Mouse (Mus musculus): Measurements from ENCODE around the gene Gfpt1. TPM values are rescaled to one million over a fixed set of nuclear protein-coding genes. Genes with fewer than 3 reads are reported as not detected.

Gene Gfpt1
- polyA plus RNA-seq, 1 experiment from 2014 or later, result 13.3 TPM

- TF ChIP-seq CTCF (IDR thresholded peaks at IDR 0.05; ENCODE audit: low read depth), result no peak
- 86% methylated on average over 10 of the region's 10 CpGs for WGBS
- no peak for ATAC-seq (replicated peaks; ENCODE audit: low FRiP score, low read depth)
- Histone ChIP-seq H3K4me3 (replicated peaks; ENCODE audit: low read depth, low read length) (no peak overlapping the region), H3K4me2 (ENCODE audit: low read length) (no peak overlapping the region), H3K36me3 (ENCODE audit: insufficient read depth, low read length) (no peaks in the 10 kb centered on the region), H3K9ac (ENCODE audit: low read depth, low read length) (no peak overlapping the region), H3K4me1 (replicated peaks; ENCODE audit: insufficient read depth, low read length) (no peaks in the 10 kb centered on the region), H3K27me3 (ENCODE audit: insufficient read depth, low read length) (no peaks in the 10 kb centered on the region), H3K27ac (no peak overlapping the region), H3K9me3 (replicated peaks; ENCODE audit: low read length) (no peaks in the 10 kb centered on the region)
- no peak for DNase-seq (ENCODE audit: low spot score)
These were observed 4.6 kb upstream of the Gfpt1 start for GRCm38 (mm10) chr6:87037826-87038620.

- no peak for TF ChIP-seq CTCF (IDR thresholded peaks at IDR 0.05; ENCODE audit: low read depth)
- Histone ChIP-seq H3K4me3 (replicated peaks; ENCODE audit: low read depth, low read length) (no peak overlapping the region), H3K9me3 (replicated peaks; ENCODE audit: low read length) (no peaks in the 10 kb centered on the region), H3K4me1 (replicated peaks; ENCODE audit: insufficient read depth, low read length) (peaks cover 7% of the 10 kb centered on the region; the same call in 1 of the 2 replicates), H3K36me3 (ENCODE audit: insufficient read depth, low read length) (no peaks in the 10 kb centered on the region), H3K4me2 (ENCODE audit: low read length) (no peak overlapping the region), H3K27ac (no peak overlapping the region), H3K9ac (ENCODE audit: low read depth, low read length) (no peak overlapping the region), H3K27me3 (ENCODE audit: insufficient read depth, low read length) (no peaks in the 10 kb centered on the region)
- DNase-seq (ENCODE audit: low spot score) (no peak), ATAC-seq (replicated peaks; ENCODE audit: low FRiP score, low read depth) (no peak)
- 87% methylated on average over 8 of the region's 8 CpGs for WGBS
These were observed 3.5 kb upstream of the Gfpt1 start for GRCm38 (mm10) chr6:87039161-87039560.

- no peak overlapping the region for H3K4me3 ChIP-seq (replicated peaks; ENCODE audit: low read depth, low read length)
These were observed 1.7 kb upstream of the Gfpt1 start for GRCm38 (mm10) chr6:87040971-87041370.

GRCm38 (mm10) chr6:87041431-87041830 lies 1.2 kb upstream of the Gfpt1 start:
- WGBS, result 92% methylated on average over 7 of the region's 7 CpGs
- no peak overlapping the region for H3K9ac ChIP-seq (ENCODE audit: low read depth, low read length)
- no peak for TF ChIP-seq CTCF (IDR thresholded peaks at IDR 0.05; ENCODE audit: low read depth)
- H3K27me3 ChIP-seq (ENCODE audit: insufficient read depth, low read length), result no peaks in the 10 kb centered on the region
- no peaks in the 10 kb centered on the region for H3K36me3 ChIP-seq (ENCODE audit: insufficient read depth, low read length)
- no peaks in the 10 kb centered on the region for H3K9me3 ChIP-seq (replicated peaks; ENCODE audit: low read length)
- 0 out of 2 replicates have a peak overlapping the region, but pooled peaks have one; percentile 77 for H3K4me2 ChIP-seq (ENCODE audit: low read length)
- H3K4me1 ChIP-seq (replicated peaks; ENCODE audit: insufficient read depth, low read length), result peaks cover 7% of the 10 kb centered on the region; the same call in 1 of the 2 replicates
- no peak overlapping the region for H3K27ac ChIP-seq
- ATAC-seq (replicated peaks; ENCODE audit: low FRiP score, low read depth) (no peak), DNase-seq (ENCODE audit: low spot score) (no peak)
- no peak overlapping the region for H3K4me3 ChIP-seq (replicated peaks; ENCODE audit: low read depth, low read length)

More at GRCm38 (mm10) chr6:87040971-87041370, 1.7 kb upstream of the Gfpt1 start:
- H3K9ac ChIP-seq (ENCODE audit: low read depth, low read length), result no peak overlapping the region
- ATAC-seq (replicated peaks; ENCODE audit: low FRiP score, low read depth) (no peak), DNase-seq (ENCODE audit: low spot score) (no peak)
- H3K36me3 ChIP-seq (ENCODE audit: insufficient read depth, low read length), result no peaks in the 10 kb centered on the region
- no peak for TF ChIP-seq CTCF (IDR thresholded peaks at IDR 0.05; ENCODE audit: low read depth)
- no peak overlapping the region for H3K4me2 ChIP-seq (ENCODE audit: low read length)
- no peaks in the 10 kb centered on the region for H3K9me3 ChIP-seq (replicated peaks; ENCODE audit: low read length)
- no peak overlapping the region for H3K27ac ChIP-seq
- WGBS, result 80% methylated on average over 4 of the region's 4 CpGs
- no peaks in the 10 kb centered on the region for H3K27me3 ChIP-seq (ENCODE audit: insufficient read depth, low read length)
- peaks cover 7% of the 10 kb centered on the region; the same call in 1 of the 2 replicates for H3K4me1 ChIP-seq (replicated peaks; ENCODE audit: insufficient read depth, low read length)

- ATAC-seq (replicated peaks; ENCODE audit: low FRiP score, low read depth) (no peak), DNase-seq (ENCODE audit: low spot score) (no peak)
- H3K4me1 ChIP-seq (replicated peaks; ENCODE audit: insufficient read depth, low read length), result peaks cover 7% of the 10 kb centered on the region; the same call in 1 of the 2 replicates
- under 1% methylated on average over 11 of the region's 11 CpGs for WGBS
- no peak for TF ChIP-seq CTCF (IDR thresholded peaks at IDR 0.05; ENCODE audit: low read depth)
- H3K4me3 ChIP-seq (replicated peaks; ENCODE audit: low read depth, low read length), result peak overlapping the region; percentile 83
- H3K27me3 ChIP-seq (ENCODE audit: insufficient read depth, low read length), result no peaks in the 10 kb centered on the region
- H3K9ac ChIP-seq (ENCODE audit: low read depth, low read length), result peak overlapping the region; percentile 76
- H3K4me2 ChIP-seq (ENCODE audit: low read length), result peak overlapping the region; percentile 77
- H3K9me3 ChIP-seq (replicated peaks; ENCODE audit: low read length), result no peaks in the 10 kb centered on the region
- no peaks in the 10 kb centered on the region for H3K36me3 ChIP-seq (ENCODE audit: insufficient read depth, low read length)
- peak overlapping the region; percentile 97 for H3K27ac ChIP-seq
These were observed 676 bp upstream of the Gfpt1 start for GRCm38 (mm10) chr6:87042004-87042336.

GRCm38 (mm10) chr6:87043131-87043516 lies 478 bp downstream of the Gfpt1 start:
- Histone ChIP-seq H3K9ac (ENCODE audit: low read depth, low read length) (peak overlapping the region; percentile 76), H3K4me1 (replicated peaks; ENCODE audit: insufficient read depth, low read length) (peaks cover 7% of the 10 kb centered on the region; the same call in 1 of the 2 replicates), H3K27me3 (ENCODE audit: insufficient read depth, low read length) (no peaks in the 10 kb centered on the region), H3K27ac (peak overlapping the region; percentile 97), H3K9me3 (replicated peaks; ENCODE audit: low read length) (no peaks in the 10 kb centered on the region), H3K36me3 (ENCODE audit: insufficient read depth, low read length) (no peaks in the 10 kb centered on the region), H3K4me2 (ENCODE audit: low read length) (peak overlapping the region; percentile 77), H3K4me3 (replicated peaks; ENCODE audit: low read depth, low read length) (peak overlapping the region; percentile 83)
- 1% methylated on average over 9 of the region's 9 CpGs for WGBS
- ATAC-seq (replicated peaks; ENCODE audit: low FRiP score, low read depth), result peak; percentile 2; the same call in 1 of the 2 replicates
- TF ChIP-seq CTCF (IDR thresholded peaks at IDR 0.05; ENCODE audit: low read depth), result no peak
- peak; percentile 49 for DNase-seq (ENCODE audit: low spot score)
